Mouse (Mus musculus): ENCODE measurements around the gene Gpr119. TPM values are rescaled to one million over a fixed set of nuclear protein-coding genes. Genes with fewer than 3 reads are reported as not detected.

The Gpr119 gene
- polyA plus RNA-seq (2012; rRNA removed) = not detected in 2 replicates

DNA sequence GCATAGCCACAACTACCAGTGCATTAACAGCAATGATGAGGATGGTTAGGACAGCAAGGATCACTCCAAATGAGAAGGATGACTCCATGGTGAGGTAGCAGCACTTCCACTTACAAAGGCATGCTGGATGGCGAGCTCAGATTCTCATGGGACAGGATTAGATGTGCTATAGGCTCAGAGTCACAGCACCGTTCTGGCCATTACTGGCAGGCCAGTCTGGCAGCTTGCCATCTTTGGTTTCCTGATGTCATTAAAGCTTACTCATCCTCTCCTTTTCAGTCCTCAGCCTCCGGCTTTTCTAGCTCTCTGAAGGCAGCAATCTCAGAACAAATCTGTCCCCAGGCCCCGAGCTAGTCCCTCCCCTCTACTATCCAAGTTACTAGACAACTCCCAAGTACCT, at the start of gene Gpr119:
Gpr119 (minus strand) TSS at position 308 of the 400 bp plus-strand sequence.

DNA sequence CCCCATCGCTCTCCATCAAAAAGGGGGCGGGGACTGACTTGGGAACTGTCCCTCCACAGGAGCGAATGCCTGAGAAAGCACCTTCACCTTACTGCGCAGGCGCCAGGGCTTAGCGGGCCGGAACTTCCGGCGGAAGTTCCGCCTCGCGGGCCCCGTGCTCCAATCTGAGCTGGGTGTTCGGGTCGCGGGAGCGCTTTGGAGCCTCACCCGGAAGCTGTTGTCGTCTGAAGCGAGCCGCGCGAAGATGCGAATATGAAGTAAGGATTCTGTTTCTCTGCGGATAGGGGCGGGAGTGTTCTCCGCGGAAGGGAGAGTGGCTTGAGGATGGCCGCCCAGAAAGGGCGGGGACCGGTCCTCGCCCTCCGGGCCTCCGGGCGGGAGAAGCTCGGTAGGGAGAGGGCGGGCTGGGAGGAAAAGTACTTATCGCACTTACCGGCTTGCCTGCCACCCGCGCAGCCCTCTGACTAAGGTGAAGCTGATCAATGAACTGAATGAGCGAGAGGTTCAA, 20.6 kb upstream of the Gpr119 start, which contains the start of gene Rbmx2:
Rbmx2 (plus strand) TSS at position 141 of the 508 bp plus-strand sequence.

GRCm38 (mm10) chrX:48623379-48624053, 50.8 kb downstream of the Gpr119 start, which contains the start of gene Slc25a14:
Gene Slc25a14 (plus strand): TSS chrX:48623413.

Other genes with a start within 250 kb of the Gpr119 start
- 8.1 and 12.2 TPM in 2 replicates for gene Elf4, start 211.3 kb downstream of the Gpr119 start, polyA plus RNA-seq (2012; rRNA removed)
- 1.7 and 3.1 TPM in 2 replicates for gene Aifm1, start 160.9 kb downstream of the Gpr119 start, polyA plus RNA-seq (2012; rRNA removed)
- gene Rab33a, start 155.2 kb downstream of the Gpr119 start, polyA plus RNA-seq (2012; rRNA removed) = 0.12 and 0.15 TPM in 2 replicates
- 0.31 and 0.53 TPM in 2 replicates for gene Zfp280c, start 80.0 kb downstream of the Gpr119 start, polyA plus RNA-seq (2012; rRNA removed)
- 0.31 and 0.32 TPM in 2 replicates for gene Slc25a14, start 51.1 kb downstream of the Gpr119 start, polyA plus RNA-seq (2012; rRNA removed)
- gene Rbmx2, start 20.5 kb upstream of the Gpr119 start, polyA plus RNA-seq (2012; rRNA removed) = 0.13 TPM in 2 replicates
- gene Gm595, start 203.2 kb upstream of the Gpr119 start, polyA plus RNA-seq (2012; rRNA removed) = not detected in 2 replicates

Measured in stomach, adult 2 months (tissue).